Mouse (Mus musculus) regulatory T cell (primary cell): ENCODE measurements around the gene Cgnl1.

Experiments used
- in situ Hi-C: fragments of 300-600 bp; cut with MboI, MseI; formaldehyde crosslinking; loops from one replicate; pipeline ENCODE4 v1.15.1; 2025; ENCODE audit warnings: high pct_unique_total_duplicates

Cgnl1 gene

GRCm38 (mm10) chr9:71628286-71628685 lies 143.1 kb downstream of the Cgnl1 start:
- in situ Hi-C loops = no loop called here

GRCm38 (mm10) chr9:71625961-71626360 lies 145.4 kb downstream of the Cgnl1 start:
- in situ Hi-C loops = no loop called here

DNA sequence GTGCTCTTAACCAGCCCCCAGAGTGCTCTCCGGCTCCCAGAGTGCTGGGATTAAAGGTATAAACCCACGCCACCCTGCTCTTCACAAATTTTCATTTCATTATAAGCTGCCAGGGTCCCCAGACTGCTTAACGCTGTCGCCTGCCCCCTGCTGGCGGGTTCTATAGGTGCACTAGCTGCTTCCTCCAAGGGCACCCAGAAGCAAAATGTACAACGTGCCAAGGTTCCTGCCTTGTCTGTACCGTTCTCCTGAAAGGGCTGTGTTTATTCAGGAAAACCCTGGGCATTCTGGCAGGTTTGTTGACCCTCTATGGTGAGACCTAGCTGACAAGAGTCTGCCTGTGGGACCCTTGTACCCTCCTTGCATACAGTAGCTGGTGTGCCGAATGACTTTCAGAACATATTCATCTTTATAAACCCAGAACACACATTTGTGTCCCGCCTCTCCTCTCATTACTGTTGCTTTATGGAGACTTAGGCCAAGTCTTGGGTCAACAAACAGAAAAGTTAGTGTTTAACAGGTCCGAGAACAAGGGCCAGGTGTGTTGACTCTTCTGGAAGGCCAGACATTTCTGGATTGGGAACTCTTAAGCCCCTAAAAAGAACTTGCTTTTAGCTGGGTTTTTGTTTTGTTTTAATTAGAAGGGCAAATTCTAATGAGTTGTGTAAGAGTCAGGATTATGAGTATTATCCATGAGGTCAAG lies 146.5 kb downstream of the Cgnl1 start:
- in situ Hi-C loops = loop anchor here (5.0 kb wide), 1 partner anchor 88 kb away; no protein-coding TSS in a partner anchor

GRCm38 (mm10) chr9:71623871-71624569 lies 147.4 kb downstream of the Cgnl1 start:
- in situ Hi-C loops = loop anchor here (5.0 kb wide), 1 partner anchor 87 kb away; no protein-coding TSS in a partner anchor

DNA sequence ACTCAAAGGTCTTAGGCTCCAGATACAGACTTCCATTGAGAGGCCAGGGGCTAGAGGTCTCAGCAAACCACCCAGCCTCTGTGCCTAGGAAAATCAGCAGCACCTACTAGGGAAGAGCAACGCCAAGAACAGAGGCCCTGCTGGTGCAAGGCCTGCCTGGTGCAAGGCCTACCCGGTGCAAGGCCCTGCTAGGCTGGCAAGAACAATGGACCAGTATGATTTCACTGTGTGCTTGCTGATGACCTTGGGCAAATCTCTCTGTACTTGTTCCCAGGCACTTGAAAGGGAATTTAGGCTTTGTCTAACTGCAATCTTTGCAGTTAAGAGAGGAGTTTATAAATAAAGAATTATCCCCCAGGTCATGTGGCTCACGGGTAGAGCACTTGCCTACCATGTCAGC lies 148.8 kb downstream of the Cgnl1 start:
- in situ Hi-C loops = loop anchor here (5.0 kb wide), 1 partner anchor 85 kb away; no protein-coding TSS in a partner anchor

DNA sequence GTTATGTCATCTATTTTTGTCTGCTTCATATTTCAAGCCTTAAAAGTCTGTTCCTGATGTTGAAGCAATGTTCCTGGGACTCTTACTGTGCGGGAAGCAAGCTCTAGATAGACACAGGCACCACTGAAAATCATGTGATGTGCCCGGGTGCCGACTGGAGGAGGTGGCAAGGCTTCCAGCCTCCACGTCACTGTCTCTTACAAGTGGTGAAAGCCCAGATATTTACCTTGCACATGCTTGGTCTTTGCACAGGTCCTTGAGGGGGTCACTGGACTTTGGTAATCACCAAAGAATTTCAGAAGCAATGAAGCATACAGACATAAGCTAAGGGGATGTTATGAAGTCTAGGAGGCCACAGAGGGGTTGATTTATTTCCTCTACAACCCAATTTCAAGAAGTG lies 149.4 kb downstream of the Cgnl1 start:
- in situ Hi-C loops = loop anchor here (5.0 kb wide), 1 partner anchor 85 kb away; no protein-coding TSS in a partner anchor

- in situ Hi-C loops = loop anchor here (5.0 kb wide), 1 partner anchor 83 kb away; no protein-coding TSS in a partner anchor
Measured at GRCm38 (mm10) chr9:71620116-71620515, 151.3 kb downstream of the Cgnl1 start.

GRCm38 (mm10) chr9:71617363-71617762 lies 154.0 kb downstream of the Cgnl1 start:
- in situ Hi-C loops = no loop called here

DNA sequence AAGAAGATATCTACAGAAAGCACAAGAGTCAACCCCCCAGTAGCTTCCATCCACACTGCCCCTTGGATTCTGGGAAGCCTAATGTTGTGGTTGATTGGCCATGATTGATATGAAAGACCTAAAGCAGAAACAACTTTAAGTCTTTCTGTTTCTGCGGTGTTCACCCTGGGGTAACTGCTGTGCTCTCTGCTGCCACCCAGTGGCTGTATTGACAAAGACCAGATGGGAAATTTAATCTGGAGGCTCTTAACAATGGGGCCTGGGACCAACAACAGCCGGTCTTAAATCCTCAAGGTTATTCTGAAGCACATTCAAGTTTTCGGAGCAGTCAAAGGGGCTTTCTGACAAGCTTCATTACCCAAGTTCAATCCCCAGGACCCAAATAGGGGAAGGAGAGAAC lies 155.2 kb downstream of the Cgnl1 start:
- in situ Hi-C loops = no loop called here

DNA sequence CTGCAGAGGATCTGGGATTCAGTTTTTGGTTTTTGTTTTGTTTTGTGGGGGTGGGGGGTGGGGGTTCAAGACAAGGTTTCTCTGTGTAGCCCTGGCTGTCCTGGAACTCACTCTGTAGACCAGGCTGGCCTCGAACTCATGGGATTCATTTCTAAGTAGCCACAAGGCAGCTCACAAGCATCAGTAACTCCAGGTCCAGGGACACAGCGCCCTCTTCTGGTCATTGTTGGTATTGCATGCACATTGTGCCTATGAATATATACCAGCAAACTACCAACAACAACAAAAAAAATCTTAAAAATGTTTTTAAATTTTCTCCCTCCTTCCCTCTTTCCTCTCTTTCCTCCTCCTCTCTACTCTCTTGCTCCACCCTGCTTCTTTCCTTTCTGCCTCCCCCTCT lies 156.8 kb downstream of the Cgnl1 start:
- in situ Hi-C loops = loop anchor here (5.0 kb wide), 1 partner anchor 172 kb away; no protein-coding TSS in a partner anchor

GRCm38 (mm10) chr9:71612981-71613380 lies 158.4 kb downstream of the Cgnl1 start:
- in situ Hi-C loops = loop anchor here (5.0 kb wide), 1 partner anchor 171 kb away; no protein-coding TSS in a partner anchor

- in situ Hi-C loops = loop anchor here (5.0 kb wide), 1 partner anchor 170 kb away; no protein-coding TSS in a partner anchor
Measured at GRCm38 (mm10) chr9:71611876-71612275, 159.5 kb downstream of the Cgnl1 start.

DNA sequence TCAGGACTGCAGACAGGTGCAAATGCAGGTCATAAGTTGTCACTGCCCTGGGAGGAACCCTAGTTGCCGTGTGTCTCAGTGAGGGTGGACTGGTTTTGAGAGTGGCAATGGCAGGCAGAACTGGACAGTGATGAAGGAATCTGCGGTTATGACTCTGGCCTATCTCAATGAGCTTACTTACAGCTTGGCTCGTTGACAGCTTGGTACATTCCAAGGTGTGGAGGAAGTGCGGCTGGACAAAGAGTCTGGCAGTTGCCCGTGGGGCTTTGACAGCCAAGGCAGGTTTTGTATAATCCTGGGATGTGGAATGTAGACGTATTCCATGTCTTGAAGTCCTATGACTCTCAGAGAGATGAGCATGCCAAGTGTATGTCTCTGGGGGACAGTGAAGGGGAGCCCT lies 162.4 kb downstream of the Cgnl1 start:
- in situ Hi-C loops = no loop called here

DNA sequence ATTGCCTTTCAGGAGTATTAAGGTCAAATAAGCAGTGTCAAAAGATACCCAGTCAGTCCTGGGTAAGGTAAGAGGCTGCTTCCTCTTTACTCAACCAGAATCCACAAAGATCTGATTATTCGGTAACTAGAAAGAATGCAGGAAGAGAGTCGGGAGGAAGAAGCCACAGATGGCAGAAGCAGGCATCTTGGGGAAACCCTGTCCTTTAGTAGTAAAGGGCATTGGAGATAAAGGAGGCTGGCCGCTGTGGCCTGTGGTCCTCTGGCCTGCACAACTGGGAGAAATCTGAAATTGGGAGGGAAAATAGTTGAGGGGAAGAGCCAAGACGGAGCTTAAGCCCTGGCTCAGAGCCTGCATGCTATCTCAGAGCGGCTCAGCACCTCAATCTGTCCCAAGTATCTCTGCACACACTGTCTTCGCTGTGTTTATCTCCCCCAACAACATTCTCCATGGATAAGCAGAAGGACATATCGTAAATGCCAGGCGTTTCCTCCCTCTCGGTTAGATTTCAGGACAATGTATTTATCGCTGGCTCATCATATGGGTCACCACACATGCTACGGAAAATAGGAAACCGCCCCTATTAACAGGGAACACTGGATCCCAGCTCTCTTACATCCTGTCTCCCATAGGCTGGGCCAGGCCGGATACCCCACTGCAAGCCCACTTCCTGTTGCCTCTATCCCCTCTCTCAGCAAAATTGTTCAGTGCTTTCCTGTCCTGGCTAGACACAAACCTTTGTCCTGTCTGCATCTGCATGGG lies 164.9 kb downstream of the Cgnl1 start:
- in situ Hi-C loops = no loop called here

GRCm38 (mm10) chr9:71604914-71605635 lies 166.3 kb downstream of the Cgnl1 start:
- in situ Hi-C loops = no loop called here

GRCm38 (mm10) chr9:71599861-71600260 lies 171.5 kb downstream of the Cgnl1 start:
- in situ Hi-C loops = no loop called here

DNA sequence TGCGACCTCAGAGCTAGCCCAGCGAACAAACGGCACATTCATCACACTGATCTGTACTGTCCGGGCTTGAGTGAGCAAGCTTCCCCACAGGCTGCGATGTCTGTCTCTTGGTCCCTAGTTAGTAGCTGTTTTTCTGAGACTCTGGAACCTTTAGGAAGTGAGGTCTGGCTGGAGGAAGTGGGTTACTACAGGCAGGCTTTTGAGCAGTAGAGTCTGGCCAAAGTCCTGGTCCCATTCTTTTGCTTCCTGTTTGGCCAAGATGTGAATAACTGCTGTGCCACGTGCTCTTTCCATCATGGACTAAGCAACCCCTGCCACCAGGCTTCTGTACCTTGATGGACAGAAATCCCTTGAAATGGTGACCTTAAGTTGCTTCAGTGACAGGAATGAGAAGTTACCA lies 174.5 kb downstream of the Cgnl1 start:
- in situ Hi-C loops = no loop called here

- in situ Hi-C loops = no loop called here
Measured at GRCm38 (mm10) chr9:71592577-71593285, 178.7 kb downstream of the Cgnl1 start.

DNA sequence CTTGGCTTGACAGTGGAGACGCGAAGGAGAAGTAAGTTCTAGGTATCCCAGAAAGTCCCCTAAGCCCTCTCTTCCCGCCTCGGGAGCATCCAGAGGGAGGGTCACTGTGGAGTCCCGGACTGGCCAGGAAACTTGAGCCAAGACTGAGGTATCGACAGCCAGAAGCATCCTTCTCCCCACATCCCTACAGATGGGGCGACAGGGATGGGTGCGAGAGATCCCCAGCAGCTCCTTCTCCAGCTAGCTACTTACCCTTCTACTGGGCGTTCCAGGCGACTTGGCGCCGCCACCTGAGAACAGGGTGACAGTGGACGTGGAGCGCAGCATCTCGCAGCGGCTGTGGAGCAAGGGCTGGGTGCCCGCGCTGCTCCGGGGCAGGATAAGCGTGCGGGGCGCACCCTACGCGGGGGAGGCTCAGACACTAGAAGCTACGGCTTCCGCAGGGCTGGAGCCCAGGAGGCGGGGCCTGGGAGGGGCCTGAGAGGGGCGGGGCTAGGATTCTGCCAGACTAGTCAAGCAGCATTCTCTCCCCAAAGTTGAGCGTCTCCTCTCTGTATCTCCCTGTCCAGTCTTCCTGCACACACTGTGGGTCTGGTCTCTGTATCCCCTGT lies 179.4 kb downstream of the Cgnl1 start, which contains the start of gene Myzap:
Myzap (minus strand) TSS at position 423 of the 611 bp plus-strand sequence.
- in situ Hi-C loops = no loop called here

GRCm38 (mm10) chr9:71591106-71591505 lies 180.3 kb downstream of the Cgnl1 start:
- in situ Hi-C loops = no loop called here
